Mouse (Mus musculus): ENCODE data around the gene AI481877.

- TF ChIP-seq CTCF (IDR thresholded peaks at IDR 0.05; ENCODE audit: insufficient read depth, low read length) (no peak), POLR2A (IDR thresholded peaks at IDR 0.05; ENCODE audit: borderline replicate concordance, extremely low read depth, low read depth, low read length) (no peak)
Measured at GRCm38 (mm10) chr4:59123557-59123956, 15.2 kb downstream of the AI481877 start.

All from lung, adult 2 months (tissue).